Mouse (Mus musculus) mature B cell (primary cell): ENCODE measurements around the gene Tnfsf13.
"Not testable (repeated sequence)": the region's sequence is repeated elsewhere in the genome, so short reads cannot be mapped to it uniquely, and the experiment has no call there.

Experiments
- in situ Hi-C: fragments of 300-500 bp; cut with MboI; formaldehyde crosslinking; loops from 2 replicates; pipeline ENCODE4 v1.14.3; 2019

The Tnfsf13 gene

DNA sequence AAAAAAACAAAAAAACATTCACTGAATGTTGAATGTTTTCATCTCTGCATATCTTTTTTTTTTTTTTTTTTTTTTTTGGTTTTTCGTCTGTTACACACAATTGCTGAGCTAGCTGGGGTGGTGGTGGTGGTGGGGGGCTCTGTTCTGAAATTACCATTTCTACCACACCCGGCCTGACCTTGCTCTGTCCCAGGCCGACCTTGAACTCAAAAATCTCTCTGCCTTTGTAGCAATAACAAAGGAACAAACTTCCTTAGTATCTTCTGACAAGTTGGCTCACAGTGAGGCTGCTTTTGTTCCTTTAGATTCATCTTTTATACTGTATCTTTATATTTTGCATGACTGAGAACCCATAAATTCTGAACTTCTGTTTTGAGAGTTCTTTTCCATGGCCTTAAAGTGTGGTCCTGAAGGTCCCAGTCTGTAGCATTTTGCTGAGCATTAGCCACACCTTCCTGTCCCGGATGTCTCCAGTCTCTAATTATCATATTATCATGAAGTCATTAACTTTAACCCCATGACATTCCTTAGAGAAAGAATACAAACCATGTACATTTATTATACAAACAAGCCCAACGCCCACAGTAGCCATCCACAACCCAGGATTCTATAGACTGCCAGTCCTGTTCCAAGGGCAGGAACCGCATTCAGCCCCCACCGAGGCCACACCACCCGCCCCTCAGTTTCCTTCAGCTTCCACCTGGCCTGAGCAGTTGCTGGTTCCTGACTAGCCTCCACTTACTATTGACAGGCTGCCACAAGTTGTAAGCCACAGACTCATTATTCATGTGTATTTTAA, 18.4 kb upstream of the Tnfsf13 start:
- in situ Hi-C loops: no loop called here

DNA sequence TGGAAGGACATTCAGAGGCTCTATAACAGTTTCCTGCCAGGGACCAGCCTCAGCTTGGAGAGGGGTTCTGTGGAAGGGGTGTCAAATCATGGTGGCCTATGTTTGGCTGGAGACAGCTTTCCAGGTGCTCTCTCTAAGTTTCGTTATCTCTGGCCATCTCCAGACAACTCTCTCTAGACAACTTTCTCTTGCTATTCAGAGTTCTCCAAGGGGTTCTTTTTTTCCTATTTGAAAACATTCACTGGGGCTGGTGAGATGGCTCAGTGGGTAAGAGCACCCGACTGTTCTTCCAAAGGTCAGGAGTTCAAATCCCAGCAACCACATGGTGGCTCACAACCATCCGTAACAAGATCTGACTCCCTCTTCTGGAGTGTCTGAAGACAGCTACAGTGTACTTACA, 17.8 kb upstream of the Tnfsf13 start:
- in situ Hi-C loops: not testable (repeated sequence)

- in situ Hi-C loops: not testable (repeated sequence)
Observed at GRCm38 (mm10) chr11:69702886-69703285, 17.3 kb upstream of the Tnfsf13 start.

GRCm38 (mm10) chr11:69699595-69699994, 14.0 kb upstream of the Tnfsf13 start:
- in situ Hi-C loops: no loop called here

GRCm38 (mm10) chr11:69698574-69698973, 13.0 kb upstream of the Tnfsf13 start:
- in situ Hi-C loops: no loop called here

DNA sequence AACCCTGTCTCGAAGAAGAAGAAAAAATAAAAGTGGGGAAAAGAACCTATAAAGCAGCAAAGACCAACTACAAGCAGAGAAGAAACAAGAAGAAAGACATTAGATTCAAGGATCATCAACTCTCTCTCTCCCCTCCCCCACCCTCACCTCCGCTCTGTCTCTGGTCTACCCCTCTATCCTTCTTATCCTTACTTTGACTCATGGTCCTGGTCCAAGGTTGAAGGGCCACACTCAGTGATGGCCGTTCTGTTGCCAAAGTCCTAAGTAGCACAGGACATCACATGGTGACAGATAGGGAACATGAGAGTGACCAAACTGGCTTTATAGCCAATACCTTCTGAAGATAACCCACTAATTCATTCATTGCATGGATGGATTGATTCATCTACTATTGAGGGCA, 11.8 kb upstream of the Tnfsf13 start:
- in situ Hi-C loops: no loop called here

DNA sequence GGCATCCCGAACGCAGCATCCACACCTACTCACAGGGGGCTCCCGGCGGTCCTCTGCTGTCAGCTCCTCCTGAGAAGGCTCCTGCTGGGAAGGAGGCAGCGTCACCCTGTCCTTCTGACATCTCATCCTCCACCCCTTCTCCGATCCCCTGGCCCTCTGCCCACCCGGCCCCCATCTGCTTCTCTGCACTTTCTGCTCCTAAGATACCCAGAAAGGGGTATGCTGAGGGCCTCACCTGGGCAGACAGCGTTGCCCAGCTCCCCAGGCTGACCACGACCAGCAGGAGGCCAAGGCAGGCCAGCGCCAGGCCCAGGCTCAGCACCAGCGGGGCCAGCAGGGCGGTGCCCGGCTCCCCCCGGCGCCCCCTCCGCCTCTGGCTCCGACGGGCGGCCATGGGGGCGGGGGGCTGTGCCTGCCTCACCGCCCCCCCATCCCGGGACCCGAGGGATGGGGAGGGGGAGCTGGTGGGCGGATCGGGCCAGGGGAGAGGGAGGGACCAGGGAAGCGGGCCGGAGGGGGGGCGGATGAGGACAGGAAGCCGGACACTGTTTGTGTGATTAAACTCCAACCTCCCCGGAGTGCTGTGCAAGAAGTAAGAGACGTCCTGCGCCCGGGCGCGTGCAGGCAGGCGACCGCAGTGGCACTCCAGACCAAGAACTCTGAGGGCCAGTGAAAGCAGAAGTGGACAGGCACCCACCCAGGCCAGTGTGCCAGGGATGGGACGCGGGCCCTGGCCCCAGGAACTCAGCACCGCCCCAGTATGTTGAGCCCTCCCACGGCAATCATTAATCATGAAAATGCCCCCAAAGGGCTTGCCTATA, 10.0 kb upstream of the Tnfsf13 start, which contains the start of the genes Tnfsf12 and Tnfsfm13:
Gene Tnfsf12 (minus strand): TSS at position 489 of the 821 bp plus-strand sequence.
Gene Tnfsfm13 (minus strand): TSS at position 738 of the 821 bp plus-strand sequence.
- in situ Hi-C loops: no loop called here

GRCm38 (mm10) chr11:69695046-69695360, 9.4 kb upstream of the Tnfsf13 start:
- in situ Hi-C loops: no loop called here

- in situ Hi-C loops: no loop called here
Observed at GRCm38 (mm10) chr11:69693421-69693965, 7.9 kb upstream of the Tnfsf13 start.

- in situ Hi-C loops: no loop called here
Observed at GRCm38 (mm10) chr11:69692863-69693262, 7.3 kb upstream of the Tnfsf13 start.

DNA sequence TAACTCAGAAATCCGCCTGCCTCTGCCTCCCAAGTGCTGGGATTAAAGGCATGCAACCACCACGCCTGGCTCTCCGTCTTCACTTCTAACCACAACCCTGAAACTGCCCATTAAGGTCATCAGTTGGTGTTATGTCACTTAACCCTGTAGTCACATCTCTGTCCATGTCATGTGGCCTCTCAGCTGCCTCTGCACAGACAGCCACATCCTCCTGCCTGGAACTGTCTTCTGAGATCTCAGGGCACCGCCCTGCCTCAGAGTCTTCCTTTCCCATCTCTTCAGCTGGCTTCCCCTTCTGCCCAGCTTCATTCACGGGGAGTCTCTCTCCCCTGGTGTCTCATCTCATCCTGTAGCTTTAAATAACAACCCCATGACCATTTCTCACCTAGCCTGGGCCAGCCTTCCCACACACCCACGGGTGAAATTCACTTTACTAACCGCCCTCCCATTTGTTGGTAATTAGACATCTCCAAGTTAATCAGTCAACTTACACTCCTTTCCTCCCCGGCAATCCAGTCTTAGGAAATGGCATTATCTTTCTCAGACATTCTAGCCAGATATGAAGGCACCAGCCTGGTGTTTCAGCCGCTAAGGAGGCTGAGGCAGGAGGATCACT, 6.7 kb upstream of the Tnfsf13 start:
- in situ Hi-C loops: no loop called here

DNA sequence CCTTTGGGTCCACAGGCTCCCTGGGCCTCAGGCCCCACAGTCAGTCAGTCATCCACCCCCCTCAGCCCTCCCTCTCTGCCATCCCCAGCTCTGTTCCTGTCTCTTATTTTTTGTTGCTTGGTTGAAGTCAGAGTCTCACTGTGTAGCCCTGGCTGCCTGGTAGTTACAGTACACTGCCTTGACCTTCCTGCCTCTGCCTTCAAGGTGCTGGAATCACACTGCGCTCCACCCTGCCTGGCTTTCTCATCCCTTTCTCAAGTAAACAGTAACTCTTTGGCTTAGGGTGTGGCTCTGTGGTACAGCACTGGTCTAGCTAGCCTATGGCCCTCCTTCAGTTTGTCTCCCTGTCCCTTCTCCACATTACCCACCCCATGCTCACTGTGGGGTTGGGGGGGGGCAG, 4.3 kb upstream of the Tnfsf13 start:
- in situ Hi-C loops: no loop called here

GRCm38 (mm10) chr11:69687061-69687460, 1.5 kb upstream of the Tnfsf13 start:
- in situ Hi-C loops: no loop called here

- in situ Hi-C loops: no loop called here
Observed at GRCm38 (mm10) chr11:69686377-69686776, 793 bp upstream of the Tnfsf13 start.

- in situ Hi-C loops: no loop called here
Observed at GRCm38 (mm10) chr11:69684936-69685335, 648 bp downstream of the Tnfsf13 start.

DNA sequence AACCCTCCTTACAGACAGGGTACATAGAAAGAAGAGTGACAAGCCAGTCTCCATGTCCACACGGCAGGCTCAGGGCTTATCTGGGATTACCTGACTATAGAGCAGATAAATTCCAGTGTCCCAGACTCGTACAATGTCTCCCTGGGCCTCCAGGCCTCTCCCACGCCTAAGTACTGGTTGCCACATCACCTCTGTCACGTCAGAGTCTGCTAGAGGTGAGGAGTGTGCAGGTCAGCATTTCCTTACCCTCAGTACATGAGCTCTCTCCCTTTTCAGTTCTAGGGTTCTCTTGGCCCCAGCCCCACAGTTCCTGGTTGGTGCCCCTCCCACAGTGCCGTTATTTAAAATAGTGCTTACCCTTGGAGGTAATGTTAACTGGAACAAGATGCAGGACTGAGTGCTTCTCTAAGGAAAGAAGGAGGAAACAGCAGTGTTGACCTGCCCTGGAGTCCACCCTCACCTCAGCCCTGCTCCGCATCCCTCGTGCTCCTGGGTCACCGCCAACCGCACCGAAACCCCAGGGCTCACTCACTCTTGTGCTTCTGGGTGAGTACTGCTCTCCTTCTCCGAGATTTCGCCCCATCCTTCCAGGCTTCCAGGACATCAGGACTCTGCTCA, 1.3 kb downstream of the Tnfsf13 start:
- in situ Hi-C loops: no loop called here

GRCm38 (mm10) chr11:69683576-69683975, 2.0 kb downstream of the Tnfsf13 start:
- in situ Hi-C loops: no loop called here

- in situ Hi-C loops: no loop called here
Observed at GRCm38 (mm10) chr11:69682840-69683533, 2.6 kb downstream of the Tnfsf13 start.

GRCm38 (mm10) chr11:69682209-69682839, 3.3 kb downstream of the Tnfsf13 start:
- in situ Hi-C loops: no loop called here

GRCm38 (mm10) chr11:69681314-69682208, 4.0 kb downstream of the Tnfsf13 start, which contains the start of gene Senp3:
Gene Senp3, minus strand, starts transcription at chr11:69682084.
- in situ Hi-C loops: no loop called here
